ENCODE assay signal across 8 mouse cellular contexts in the genomic region with DNA sequence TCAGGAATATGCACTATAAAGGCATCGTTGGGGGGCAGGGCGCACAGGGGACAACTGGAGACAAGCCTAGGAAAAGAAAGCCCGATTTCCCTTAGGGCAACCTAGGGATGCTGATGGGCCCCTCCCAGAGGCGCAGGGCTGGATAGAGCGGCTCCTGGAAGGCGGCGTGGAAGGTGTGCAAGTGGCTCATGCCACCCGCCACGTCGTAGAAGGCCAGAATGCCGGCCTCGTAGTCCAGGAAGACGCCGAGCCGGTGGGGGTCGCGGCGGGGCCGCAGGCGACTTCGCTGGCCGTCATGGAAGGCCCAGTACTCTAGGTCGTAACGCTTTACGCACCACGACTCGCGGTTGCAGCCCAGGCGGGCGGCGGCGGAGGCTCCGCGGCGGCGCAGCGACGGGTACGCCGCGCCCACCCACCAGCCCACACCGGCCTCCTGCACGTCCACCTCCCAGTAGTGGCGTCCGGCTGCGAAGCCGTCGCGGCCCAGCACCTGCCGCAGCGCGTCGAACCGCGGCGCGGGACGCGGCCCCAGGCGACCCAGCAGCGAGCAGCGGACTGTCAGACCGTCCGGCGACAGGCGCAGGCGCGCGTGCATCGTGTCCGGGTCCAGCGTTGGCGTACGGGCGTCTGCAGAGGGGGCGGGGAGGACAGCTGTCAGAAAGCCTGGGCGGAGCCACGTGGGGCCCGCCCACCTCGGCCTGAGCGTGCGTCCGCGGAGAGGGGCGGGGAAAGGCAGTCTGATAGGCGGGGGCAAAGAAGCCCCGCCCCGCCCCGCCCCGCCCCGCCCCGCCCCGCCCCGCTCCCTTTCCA. TPM values are rescaled to one million over a fixed set of nuclear protein-coding genes. Genes with fewer than 3 reads are reported as not detected.
DNase-seq lines count a peak whose midpoint lies in the region; ATAC-seq lines count a peak whose summit lies in the region.

No protein-coding gene starts in this region.

- peak overlapping the region; percentile 79 for H3K9ac ChIP-seq in hindbrain, embryonic 14.5 days

- peak overlapping the region; percentile 65 for H3K4me3 ChIP-seq in hindbrain, embryonic 14.5 days (replicated peaks; ENCODE audit: low read length)

- H3K9me3 ChIP-seq in hindbrain, embryonic 14.5 days (ENCODE audit: control insufficient read depth, low read length): no peaks in the 10 kb centered on the region

- no peaks in the 10 kb centered on the region; the same call in 1 of the 2 replicates for H3K4me1 ChIP-seq in hindbrain, embryonic 14.5 days (replicated peaks; ENCODE audit: control insufficient read depth, insufficient read depth, low read length)

- peak; percentile 56 for DNase-seq in WW6 (ENCODE audit: low read depth, low spot score)
- peak; percentile 81 to 91 for DNase-seq in cerebellum, postnatal 36 days
- DNase-seq in frontal cortex, postnatal 25 days (ENCODE audit: low spot score in 2 of 2): peak; percentile 81 to 86
- DNase-seq in hindbrain, embryonic 14.5 days (ENCODE audit: low spot score): peak; percentile 88
- DNase-seq in layer of hippocampus, postnatal 36 days: peak; percentile 95 to 96
- peak; percentile 95 for DNase-seq in lung, postnatal 25 days (ENCODE audit: low spot score)
- DNase-seq in retina, embryonic 14.5 days (ENCODE audit: low spot score): peak; percentile 96
- peak; percentile 87 to 91 for DNase-seq in thymus, postnatal 36 days

- H3K27me3 ChIP-seq in hindbrain, embryonic 14.5 days (ENCODE audit: control insufficient read depth, insufficient read depth, low read length): no peaks in the 10 kb centered on the region

- WGBS in hindbrain, embryonic 14.5 days: under 1% methylated on average over 93 of the region's 94 CpGs

- peaks cover 18% of the 10 kb centered on the region; the same call in 1 of the 2 replicates for H3K36me3 ChIP-seq in hindbrain, embryonic 14.5 days (replicated peaks; ENCODE audit: control insufficient read depth, insufficient read depth)

- ATAC-seq in hindbrain, embryonic 14.5 days (ENCODE audit: low FRiP score): peak; percentile 97

- H3K27ac ChIP-seq in hindbrain, embryonic 14.5 days: peak overlapping the region; percentile 78

- H3K4me2 ChIP-seq in hindbrain, embryonic 14.5 days (replicated peaks): peak overlapping the region; percentile 81

RNA-seq across cellular contexts. Expression of a gene that starts 18.0 kb away (rescaled TPM):
- polyA plus RNA-seq in hindbrain, embryonic 14.5 days (2014; fragmentation: Nextera tagmentation; extraction: Ambion mirVana): 59.7 and 60.3 TPM in 2 replicates
- 10 to 100 TPM; 16.1 to 19.0 TPM for total RNA-seq in layer of hippocampus, postnatal 36 days (2021)

RNA-seq across cellular contexts. Expression of a gene that starts 28.9 kb away (rescaled TPM):
- polyA plus RNA-seq in hindbrain, embryonic 14.5 days (2014; fragmentation: Nextera tagmentation; extraction: Ambion mirVana): 1.7 and 2.2 TPM in 2 replicates
- total RNA-seq in layer of hippocampus, postnatal 36 days (2021): 1 to 10 TPM in 1 of 2 experiments, under 1 TPM in 1; 0.88 to 1.1 TPM

RNA-seq across cellular contexts. Expression of a gene that starts 56.3 kb away (rescaled TPM):
- 63.2 and 68.3 TPM in 2 replicates for polyA plus RNA-seq in hindbrain, embryonic 14.5 days (2014; fragmentation: Nextera tagmentation; extraction: Ambion mirVana)
- total RNA-seq in layer of hippocampus, postnatal 36 days (2021): 10 to 100 TPM; 50.2 to 55.6 TPM

Comparison
In these comparisons a context has a peak if more than half of its experiments do, and no peak if none do; other contexts are left out.
1. Peak in every context shown above with its lines: DNase-seq, ATAC-seq, H3K4me3 ChIP-seq and H3K27ac ChIP-seq.